Mouse (Mus musculus) heart, adult 2 months (tissue): ENCODE data around the gene Morn2. TPM values are rescaled to one million over a fixed set of nuclear protein-coding genes. Genes with fewer than 3 reads are reported as not detected.

Source experiments
- DNase-seq, 2 experiments: peaks; one replicate each; pipeline ENCODE4 v3.0.0; 2021
- H3K27ac ChIP-seq: fragments of 200-600 bp; 2 replicates; pipeline ENCODE4 v1.8.1; 2022
- H3K27me3 ChIP-seq: fragments of 200-500 bp; 2 replicates; pipeline ENCODE4 v1.6.1; 2012; ENCODE audit warnings: mild to moderate bottlenecking, low read length, inconsistent platforms, mixed read lengths; ENCODE audit not compliant: control insufficient read depth, insufficient read depth
- H3K36me3 ChIP-seq: fragments of 200-500 bp; 2 replicates; pipeline ENCODE4 v1.6.1; 2012; ENCODE audit warnings: low read length, inconsistent platforms; ENCODE audit not compliant: control insufficient read depth, insufficient read depth
- H3K4me1 ChIP-seq: fragments of 200-500 bp; 2 replicates; pipeline ENCODE4 v1.6.1; 2011; ENCODE audit warnings: low read length; ENCODE audit not compliant: control insufficient read depth, insufficient read depth
- H3K4me3 ChIP-seq: fragments of 200-600 bp; 2 replicates; pipeline ENCODE4 v1.8.1; 2022
- H3K79me2 ChIP-seq: fragments of 200-500 bp; replicated peaks from 2 replicates; pipeline ENCODE4 v1.6.1; 2012; ENCODE audit warnings: mild to moderate bottlenecking, inconsistent platforms, low read length, moderate library complexity, mixed read lengths; ENCODE audit not compliant: control insufficient read depth, insufficient read depth
- H3K9ac ChIP-seq: fragments of 200-500 bp; 2 replicates; pipeline ENCODE4 v1.6.1; 2012; ENCODE audit warnings: low read depth, mild to moderate bottlenecking, control low read depth, inconsistent platforms, low read length, mixed read lengths
- CTCF ChIP-seq: fragments of 200-600 bp; IDR thresholded peaks from 2 replicates; pipeline ENCODE4 v1.8.1; 2022; ENCODE audit warnings: antibody characterized with exemption, mild to moderate bottlenecking, moderate library complexity
- EP300 ChIP-seq: fragments of 200-500 bp; IDR thresholded peaks from 2 replicates; pipeline ENCODE4 v1.6.1; 2011; ENCODE audit warnings: low read depth, low read length, control low read depth; ENCODE audit not compliant: insufficient read depth
- POLR2A ChIP-seq: fragments of 200-500 bp; IDR thresholded peaks from 2 replicates; pipeline ENCODE4 v1.6.1; 2011; ENCODE audit warnings: mild to moderate bottlenecking, low read depth, low read length, control low read depth; ENCODE audit not compliant: insufficient read depth
- WGBS: fragments of 180-500 bp; shearing (Covaris S2); methylation state at CpG from one replicate; pipeline ENCODE4 v1.1.7; 2018; 5-methylcytosine and 5-hydroxymethylcytosine counted together
- intact Hi-C: fragments of 180-260 bp; cut with DNase I; formaldehyde crosslinking; loops from one replicate; pipeline ENCODE4 v1.15.1; 2025
- polyA plus RNA-seq: library from polyadenylated mRNA; depleted of rRNA; stranded (reverse); fragments of >200 nt; gene quantifications from 2 replicates; pipeline ENCODE4 v1.2.3, GENCODE M21; 2012; rRNA removed
- total RNA-seq, 2 experiments: library from RNA; stranded (reverse); gene quantifications; 2 replicates each; pipeline ENCODE4 v1.2.3; 2021

Gene Morn2
- total and polyA plus RNA-seq, 3 experiments, result 9.1 to 15.6 (median 15.4) TPM

DNA sequence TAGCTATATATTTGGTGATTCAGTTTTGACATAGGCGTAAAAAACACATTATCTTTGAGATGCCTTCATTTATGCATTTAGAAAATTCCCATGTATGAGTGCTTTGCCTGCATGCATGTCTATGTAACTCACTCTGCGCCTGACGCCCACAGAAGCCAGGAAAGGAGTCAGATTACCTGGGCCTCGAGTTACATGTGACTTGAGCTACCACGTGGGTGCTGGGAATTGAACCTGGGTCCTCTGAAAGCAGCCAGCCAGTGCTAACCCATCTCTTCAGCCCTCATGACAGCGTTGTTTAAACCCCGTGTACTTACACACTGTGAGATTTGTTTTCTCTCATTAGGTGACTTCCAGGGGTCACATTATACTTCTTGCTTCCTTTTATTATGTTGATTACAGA lies 34.5 kb downstream of the Morn2 start:
- H3K36me3 ChIP-seq, result no peaks in the 10 kb centered on the region
- no peak overlapping the region for H3K4me3 ChIP-seq
- TF ChIP-seq EP300 (no peak), CTCF (no peak), POLR2A (no peak)
- 90% methylated on average over 7 of the region's 7 CpGs for WGBS
- H3K27ac ChIP-seq, result no peak overlapping the region
- no peaks in the 10 kb centered on the region for H3K27me3 ChIP-seq
- peaks cover 2% of the 10 kb centered on the region; the same call in 1 of the 2 replicates for H3K4me1 ChIP-seq
- no peak overlapping the region for H3K9ac ChIP-seq
- no peak for DNase-seq
- H3K79me2 ChIP-seq, result no peaks in the 10 kb centered on the region
- intact Hi-C loops, result no loop called here

DNA sequence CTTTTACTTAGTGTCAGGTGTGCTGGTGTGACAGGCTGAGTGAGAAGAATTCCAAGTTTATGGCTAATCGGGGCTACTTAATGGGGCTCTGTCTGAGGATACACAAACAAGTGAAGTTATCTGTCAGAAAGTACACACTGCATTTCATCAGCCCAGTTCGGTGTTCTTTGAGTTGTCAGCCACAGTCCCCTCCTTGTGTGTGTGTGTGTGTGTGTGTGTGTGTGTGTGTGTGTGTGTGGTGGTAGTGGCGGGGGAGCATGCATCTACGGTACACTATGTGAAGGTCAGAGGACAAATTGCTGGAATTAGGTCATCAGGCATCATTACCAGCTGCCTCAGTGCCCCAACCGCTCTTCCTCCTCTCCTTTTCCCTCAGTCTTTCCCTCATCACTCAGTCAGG lies 35.5 kb downstream of the Morn2 start:
- TF ChIP-seq POLR2A (no peak), EP300 (no peak)
- 69% methylated on average over 5 of the region's 5 CpGs for WGBS
- Histone ChIP-seq H3K4me1 (peaks cover 2% of the 10 kb centered on the region; the same call in 1 of the 2 replicates), H3K27me3 (no peaks in the 10 kb centered on the region), H3K79me2 (no peaks in the 10 kb centered on the region), H3K27ac (no peak overlapping the region), H3K9ac (no peak overlapping the region), H3K36me3 (no peaks in the 10 kb centered on the region), H3K4me3 (no peak overlapping the region)
- intact Hi-C loops, result no loop called here
- no peak for DNase-seq

DNA sequence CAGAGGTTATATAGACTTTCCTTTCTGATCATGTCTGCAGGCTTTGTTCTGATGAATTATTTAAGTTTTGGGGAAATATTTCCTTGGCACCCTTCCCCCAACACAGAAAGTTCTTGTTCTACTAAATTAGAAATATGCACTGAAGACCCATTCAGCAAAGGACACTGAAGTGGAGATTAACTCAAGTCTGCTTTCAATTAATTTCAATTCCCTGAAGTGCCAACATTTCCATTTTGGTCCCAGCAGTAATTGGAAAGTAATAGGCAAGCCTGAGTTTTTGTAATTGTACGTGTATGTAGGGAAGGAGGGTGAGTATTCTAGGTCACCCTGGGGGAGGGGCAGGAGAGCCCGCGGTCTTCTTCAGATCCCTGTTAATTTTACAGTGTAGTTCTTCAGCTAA lies 36.4 kb downstream of the Morn2 start:
- Histone ChIP-seq H3K36me3 (no peaks in the 10 kb centered on the region), H3K27me3 (no peaks in the 10 kb centered on the region), H3K79me2 (no peaks in the 10 kb centered on the region), H3K27ac (no peak overlapping the region), H3K4me3 (no peak overlapping the region), H3K9ac (no peak overlapping the region), H3K4me1 (peaks cover 2% of the 10 kb centered on the region; the same call in 1 of the 2 replicates)
- DNase-seq, result no peak
- intact Hi-C loops, result no loop called here
- 78% methylated on average over 3 of the region's 3 CpGs for WGBS
- no peak for TF ChIP-seq EP300
- TF ChIP-seq POLR2A, result no peak
- no peak for TF ChIP-seq CTCF

DNA sequence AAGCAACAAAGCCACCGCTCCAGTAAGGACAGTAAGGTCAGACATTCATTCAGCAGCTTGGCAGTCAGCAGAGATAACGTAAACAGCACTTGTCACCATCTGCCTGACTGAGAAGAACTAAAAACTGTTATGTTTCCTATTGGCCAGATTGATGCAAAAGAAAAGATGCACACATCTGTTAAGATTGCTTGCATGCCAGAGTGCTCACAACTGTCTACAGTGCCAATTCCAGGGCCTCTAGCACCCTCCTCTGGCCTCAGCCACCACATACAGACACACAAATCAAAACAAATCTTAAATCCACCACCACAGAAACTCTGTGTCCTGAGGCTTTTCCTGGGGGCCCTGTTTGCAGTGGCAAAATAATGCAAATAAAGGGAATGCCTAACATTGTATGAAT lies 42.4 kb downstream of the Morn2 start:
- no peaks in the 10 kb centered on the region for H3K36me3 ChIP-seq
- TF ChIP-seq POLR2A, result no peak
- TF ChIP-seq EP300, result no peak
- peak; percentile 55 for TF ChIP-seq CTCF
- H3K27ac ChIP-seq, result no peak overlapping the region
- intact Hi-C loops, result no loop called here
- WGBS, result 52% methylated on average over 2 of the region's 2 CpGs
- no peaks in the 10 kb centered on the region for H3K79me2 ChIP-seq
- no peak overlapping the region for H3K9ac ChIP-seq
- no peaks in the 10 kb centered on the region for H3K4me1 ChIP-seq
- H3K4me3 ChIP-seq, result no peak overlapping the region
- H3K27me3 ChIP-seq, result no peaks in the 10 kb centered on the region
- no peak for DNase-seq

DNA sequence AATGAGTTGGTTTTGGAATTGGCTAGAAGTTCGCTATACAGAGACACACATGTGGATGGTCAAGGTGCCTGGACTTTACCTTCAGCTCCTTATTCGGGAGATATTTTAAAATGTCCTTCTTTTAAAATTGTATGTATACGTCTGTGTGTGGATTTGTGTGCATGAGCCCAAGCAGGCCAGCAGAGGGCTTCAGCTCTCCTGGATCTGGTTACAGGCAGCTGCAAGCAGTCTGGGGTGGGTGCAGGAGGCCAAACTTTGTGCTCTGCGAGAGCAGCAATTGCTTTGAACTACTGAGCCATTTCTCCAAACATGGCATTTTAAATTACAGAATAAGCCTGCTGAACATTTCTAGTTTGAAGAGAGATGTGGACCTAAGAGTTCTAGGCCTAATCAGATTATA lies 55.3 kb downstream of the Morn2 start:
- no peak overlapping the region for H3K9ac ChIP-seq
- no peak for TF ChIP-seq POLR2A
- peak; percentile 42 for TF ChIP-seq CTCF
- TF ChIP-seq EP300, result no peak
- no peaks in the 10 kb centered on the region for H3K36me3 ChIP-seq
- DNase-seq, result no peak
- H3K4me3 ChIP-seq, result no peak overlapping the region
- H3K27ac ChIP-seq, result no peak overlapping the region
- H3K27me3 ChIP-seq, result no peaks in the 10 kb centered on the region
- H3K4me1 ChIP-seq, result no peaks in the 10 kb centered on the region
- WGBS, result 80% methylated on average over 4 of the region's 4 CpGs
- no peaks in the 10 kb centered on the region for H3K79me2 ChIP-seq
- intact Hi-C loops, result no loop called here

DNA sequence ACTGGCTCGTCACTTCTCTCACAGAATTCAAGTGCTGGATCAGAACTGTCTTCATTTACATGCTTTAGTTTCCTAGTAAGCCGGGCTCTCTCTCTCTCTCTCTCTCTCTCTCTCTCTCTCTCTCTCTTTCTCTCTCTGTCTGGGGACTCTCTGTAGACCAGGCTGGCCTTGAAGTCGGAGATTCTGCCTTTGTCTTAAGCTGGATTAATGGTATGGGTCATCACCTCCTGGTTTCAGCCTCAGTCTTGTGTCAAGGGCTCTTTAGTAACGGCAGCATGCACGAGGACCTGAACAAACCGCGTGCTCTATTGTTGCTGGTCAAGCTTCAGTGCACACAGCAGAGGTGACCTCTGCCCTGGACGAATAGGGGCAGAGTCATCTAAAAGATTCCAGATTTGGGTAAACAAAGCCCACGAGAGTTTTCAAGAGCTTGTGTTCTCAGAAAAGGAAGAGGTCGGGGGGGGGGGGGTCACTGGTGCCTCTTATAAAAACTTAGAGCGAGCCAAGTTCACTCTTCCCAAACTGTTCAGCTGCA lies 56.7 kb downstream of the Morn2 start:
- 66% methylated on average over 11 of the region's 11 CpGs for WGBS
- no peaks in the 10 kb centered on the region for H3K36me3 ChIP-seq

More for the DNA sequence above, 56.7 kb downstream of the Morn2 start:
- intact Hi-C loops, result no loop called here
- no peaks in the 10 kb centered on the region for H3K27me3 ChIP-seq
- no peak for DNase-seq
- no peak for TF ChIP-seq EP300
- TF ChIP-seq POLR2A, result no peak
- TF ChIP-seq CTCF, result no peak
- no peaks in the 10 kb centered on the region for H3K4me1 ChIP-seq
- no peak overlapping the region for H3K27ac ChIP-seq
- no peak overlapping the region for H3K4me3 ChIP-seq
- H3K79me2 ChIP-seq, result no peaks in the 10 kb centered on the region
- H3K9ac ChIP-seq, result no peak overlapping the region

Other genes with a start within 250 kb of the Morn2 start
- gene Hnrnpll, start 227.9 kb upstream of the Morn2 start, total RNA-seq, result 10 to 100 TPM; 19.9 to 23.7 TPM
- 7.5 and 14.2 TPM in 2 replicates for gene Hnrnpll, start 227.9 kb upstream of the Morn2 start, polyA plus RNA-seq
- gene Galm, start 162.7 kb upstream of the Morn2 start, total RNA-seq, result 10 to 100 TPM; 17.9 to 19.8 TPM
- gene Galm, start 162.7 kb upstream of the Morn2 start, polyA plus RNA-seq, result 19.6 and 44.5 TPM in 2 replicates
- gene Srsf7, start 82.9 kb upstream of the Morn2 start, total RNA-seq, result 10 to 100 TPM; 38.5 to 44.5 TPM
- gene Srsf7, start 82.9 kb upstream of the Morn2 start, polyA plus RNA-seq, result 27.4 and 49.5 TPM in 2 replicates
- under 1 TPM in 1 of 2 experiments, not detected in 1; 0.10 TPM for gene Ttc39d, start 82.7 kb upstream of the Morn2 start, total RNA-seq
- gene Ttc39d, start 82.7 kb upstream of the Morn2 start, polyA plus RNA-seq, result 0.18 TPM in 2 replicates
- 1 to 10 TPM; 3.6 to 4.4 TPM for gene Gemin6, start 65.8 kb upstream of the Morn2 start, total RNA-seq
- gene Gemin6, start 65.8 kb upstream of the Morn2 start, polyA plus RNA-seq, result 2.3 and 4.9 TPM in 2 replicates
- gene Dhx57, start 273 bp downstream of the Morn2 start, total RNA-seq, result 1 to 10 TPM; 5.4 to 6.0 TPM
- 3.9 and 6.9 TPM in 2 replicates for gene Dhx57, start 273 bp downstream of the Morn2 start, polyA plus RNA-seq
- under 1 TPM in 1 of 2 experiments, not detected in 1; 0.18 TPM for gene Arhgef33, start 17.2 kb downstream of the Morn2 start, total RNA-seq
- gene Arhgef33, start 17.2 kb downstream of the Morn2 start, polyA plus RNA-seq, result 0.06 TPM in 1 of 2 replicates, not detected in the other
- gene Gm10190, start 83.3 kb downstream of the Morn2 start, total RNA-seq, result not detected
- gene Gm10190, start 83.3 kb downstream of the Morn2 start, polyA plus RNA-seq, result not detected in 2 replicates
- 10 to 100 TPM; 11.2 to 13.1 TPM for gene Sos1, start 190.2 kb downstream of the Morn2 start, total RNA-seq
- gene Sos1, start 190.2 kb downstream of the Morn2 start, polyA plus RNA-seq, result 3.2 and 4.3 TPM in 2 replicates